Mouse (Mus musculus) adrenal gland, adult 8-10 months (tissue): ENCODE measurements at regions not wholly inside any gene's neighbourhood (a gene's known extent, or its start where the extent isn't known, plus 50 kb on each side); places are given as distances from the start of the nearest gene placed in this dataset.

Experiments
- DNase-seq: peaks from one replicate; pipeline ENCODE4 v3.0.0; 2022

- DNase-seq: no peak
Observed at GRCm38 (mm10) chr13:70134544-70134943, 332.3 kb downstream of the Med10 start.

GRCm38 (mm10) chr13:70136209-70136608 is 334.0 kb downstream of the Med10 start:
- DNase-seq: no peak

DNA sequence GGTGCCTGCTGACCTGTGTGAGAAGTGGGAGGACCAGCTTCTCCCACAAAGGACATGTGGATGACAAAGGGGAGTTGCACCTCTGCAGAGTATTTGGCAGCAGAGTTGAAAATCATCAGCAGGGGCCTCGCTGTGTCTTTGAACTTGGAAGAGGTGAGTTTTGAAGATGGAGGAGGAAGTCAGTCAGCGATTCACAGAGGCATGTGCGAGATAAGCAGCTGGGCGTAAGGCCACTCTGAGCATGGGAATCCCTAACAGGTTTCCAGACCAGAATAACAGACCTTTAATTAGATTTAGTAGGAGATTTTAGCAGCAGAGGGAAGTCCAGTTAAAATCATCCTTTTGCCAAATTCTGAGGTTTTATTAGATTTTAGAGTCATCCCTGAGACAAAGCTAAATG is 342.3 kb downstream of the Med10 start:
- no peak for DNase-seq

DNA sequence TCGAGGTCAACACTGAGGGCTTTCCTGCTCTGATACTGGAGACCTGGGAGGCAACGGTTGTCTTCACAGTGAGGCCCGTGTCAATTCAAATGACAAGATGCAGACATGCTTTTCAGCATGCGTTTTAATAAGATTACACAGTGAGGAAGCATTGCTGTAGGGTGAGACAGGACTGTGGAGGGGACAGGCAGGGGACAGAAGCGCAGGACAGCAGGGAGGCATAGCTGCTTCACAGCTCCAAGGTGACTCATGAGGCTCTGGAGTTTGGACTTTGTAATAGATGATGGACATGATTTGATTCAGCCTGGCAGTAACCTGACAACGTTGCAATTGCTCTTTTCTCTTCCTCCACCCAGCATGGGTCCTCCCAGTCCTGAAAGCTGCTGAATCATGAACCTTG is 343.3 kb downstream of the Med10 start:
- DNase-seq: peak; percentile 58

DNA sequence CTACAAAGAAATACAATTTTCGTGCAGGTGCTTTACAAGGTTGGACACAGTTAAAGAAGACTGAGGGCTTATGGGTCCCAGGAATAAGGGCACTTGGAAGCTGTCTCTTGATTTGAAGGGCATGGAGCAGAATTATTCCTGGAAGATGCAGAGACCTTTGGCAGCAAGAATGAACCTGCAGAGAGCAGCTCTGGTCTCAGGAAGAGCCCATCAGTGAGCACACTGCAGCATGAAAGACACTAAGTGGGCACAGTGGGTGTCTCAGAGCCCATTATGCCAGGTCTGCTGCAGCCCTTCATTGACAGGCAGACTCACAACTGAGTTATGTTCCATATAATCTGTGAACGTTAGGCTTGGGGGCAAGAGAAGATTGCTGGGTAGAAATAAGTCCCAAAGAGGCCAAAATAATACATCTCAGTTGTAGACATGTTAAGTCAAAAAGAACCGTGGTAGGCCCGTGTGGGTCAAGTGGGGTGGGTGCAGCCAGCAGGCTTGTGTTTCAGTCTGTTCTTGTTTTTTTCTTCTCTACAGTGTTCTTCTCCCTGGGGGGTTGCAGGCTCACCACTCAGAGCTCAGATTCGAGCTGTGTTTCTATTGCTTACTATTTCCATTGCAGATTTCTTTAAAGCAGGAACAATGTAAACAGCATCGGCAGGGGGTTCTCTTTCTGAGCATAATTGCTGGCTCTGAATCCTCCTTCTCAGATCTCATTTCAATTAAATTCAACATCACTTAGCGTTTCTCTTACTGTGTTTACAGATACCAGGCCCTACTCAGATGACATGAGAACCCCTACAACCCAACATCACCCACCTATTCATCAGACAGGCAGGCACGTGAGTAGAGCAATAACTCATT is 347.1 kb downstream of the Med10 start:
- no peak for DNase-seq

DNA sequence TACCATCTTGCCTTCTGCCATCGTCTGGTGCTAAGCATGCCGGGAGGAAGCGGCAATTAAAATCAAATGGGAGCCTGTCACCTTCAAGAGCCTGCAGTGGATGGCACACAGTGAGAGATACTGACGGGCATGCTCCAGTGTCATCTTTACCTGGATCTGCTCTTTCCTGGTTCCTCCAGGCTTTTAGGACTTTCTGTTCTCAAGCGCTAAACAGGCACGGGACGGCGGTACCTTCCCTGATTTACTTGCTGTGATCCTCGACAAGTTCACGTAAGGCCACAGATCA is 347.6 kb downstream of the Med10 start:
- no peak for DNase-seq

DNA sequence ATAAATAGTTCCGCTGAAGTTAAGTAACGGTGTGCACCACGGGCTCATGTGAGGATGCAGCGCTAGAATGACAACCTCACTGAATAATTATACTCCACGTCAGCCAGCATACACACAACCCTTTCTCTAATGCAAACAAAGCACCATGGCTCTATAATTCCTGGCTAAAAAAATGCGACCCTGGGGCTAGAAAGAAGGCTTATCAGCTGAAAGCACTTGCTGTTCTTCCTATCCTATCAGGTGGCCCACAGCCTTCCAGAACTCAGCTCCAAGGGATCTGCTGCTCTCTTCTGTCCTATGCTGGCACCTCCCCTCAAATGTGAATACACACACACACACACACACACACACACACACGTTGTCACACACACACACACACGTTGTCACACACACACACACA is 350.9 kb downstream of the Med10 start:
- no peak for DNase-seq

DNA sequence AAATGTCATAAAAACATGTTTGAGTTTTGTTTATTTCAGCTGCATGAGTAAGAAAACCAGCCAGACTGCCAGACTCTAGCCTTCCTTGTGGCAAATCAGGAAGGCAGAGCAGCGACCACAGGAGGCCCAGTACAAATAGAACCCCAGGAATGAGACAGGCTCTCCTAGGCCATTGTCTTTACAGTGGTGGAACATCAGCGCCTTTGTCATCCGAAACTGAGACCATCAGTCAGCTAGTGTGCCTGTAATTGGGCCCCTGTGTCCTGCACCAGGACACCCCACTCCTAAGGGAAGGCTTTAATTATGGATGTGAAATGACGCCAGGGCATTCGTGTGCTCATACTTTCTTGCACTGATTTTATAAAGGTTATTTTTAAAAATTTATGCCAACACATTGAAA is 353.4 kb downstream of the Med10 start:
- DNase-seq: no peak

DNA sequence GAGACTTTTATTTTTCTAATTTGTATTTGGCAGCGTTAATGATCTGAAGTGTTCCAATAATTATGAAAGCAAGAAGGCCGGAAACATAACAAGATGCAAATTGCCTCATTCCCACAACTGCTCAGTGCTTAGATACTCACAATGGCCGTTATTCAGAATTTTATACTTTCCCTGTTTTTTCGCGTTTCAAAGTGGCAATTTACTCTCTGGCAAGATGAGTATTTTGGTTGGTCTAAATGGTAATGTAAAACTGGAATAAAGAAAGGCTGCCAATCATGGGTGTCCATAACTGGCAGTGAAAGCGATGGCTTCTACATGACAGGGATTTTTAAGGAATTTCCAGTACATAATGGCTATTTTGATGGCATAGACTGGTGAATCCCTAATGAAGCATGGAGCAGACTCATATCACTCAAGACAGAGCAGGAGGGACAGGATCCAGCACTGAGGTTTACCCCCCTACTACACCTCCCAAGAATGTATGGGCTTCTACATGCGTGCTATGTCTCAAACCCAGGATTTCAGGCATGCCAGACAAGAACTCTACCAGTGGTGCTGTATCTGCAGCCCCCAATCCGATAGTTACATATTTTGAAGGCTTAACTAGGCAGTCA is 354.9 kb downstream of the Med10 start:
- no peak for DNase-seq

DNA sequence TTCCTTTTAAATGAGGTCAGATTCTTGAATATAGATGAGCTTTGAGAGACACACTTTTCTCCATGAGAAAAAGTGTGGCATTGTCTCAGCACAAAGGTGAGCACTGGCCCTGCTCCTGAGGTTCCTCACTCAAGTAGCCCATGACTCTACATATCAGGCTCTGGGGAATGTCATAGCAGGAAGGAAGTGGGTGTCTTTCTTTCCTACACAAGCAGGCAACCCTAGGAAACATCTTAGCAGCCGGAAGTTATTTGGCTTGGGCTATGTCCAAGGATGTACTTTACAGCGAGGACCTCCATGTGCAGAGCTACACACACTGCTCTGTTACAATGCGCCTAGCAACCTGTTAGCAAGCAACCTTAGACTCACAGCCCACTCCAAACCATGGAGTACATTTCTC is 356.9 kb downstream of the Med10 start:
- DNase-seq: no peak

DNA sequence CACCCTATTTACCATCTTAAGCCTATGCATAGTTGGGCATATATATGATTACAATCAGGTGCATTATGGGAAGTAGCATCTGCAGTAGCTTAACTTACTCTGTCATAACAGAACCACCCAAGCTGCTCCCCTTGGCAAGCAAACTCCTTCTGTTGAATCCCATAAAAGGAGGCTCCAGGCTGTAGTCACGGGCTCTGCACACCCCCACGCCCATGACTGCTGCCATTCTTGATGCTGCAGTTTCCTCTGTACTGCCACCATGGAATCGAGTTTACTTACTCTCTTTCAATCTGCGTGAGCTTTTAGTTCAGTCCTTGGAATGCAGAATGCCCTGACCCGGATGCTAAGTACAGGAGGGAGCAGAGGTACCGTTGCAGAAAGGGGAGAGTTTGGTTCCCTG is 357.4 kb downstream of the Med10 start:
- DNase-seq: no peak

- no peak for DNase-seq
Observed at GRCm38 (mm10) chr13:70162115-70162514, 359.9 kb downstream of the Med10 start.

DNA sequence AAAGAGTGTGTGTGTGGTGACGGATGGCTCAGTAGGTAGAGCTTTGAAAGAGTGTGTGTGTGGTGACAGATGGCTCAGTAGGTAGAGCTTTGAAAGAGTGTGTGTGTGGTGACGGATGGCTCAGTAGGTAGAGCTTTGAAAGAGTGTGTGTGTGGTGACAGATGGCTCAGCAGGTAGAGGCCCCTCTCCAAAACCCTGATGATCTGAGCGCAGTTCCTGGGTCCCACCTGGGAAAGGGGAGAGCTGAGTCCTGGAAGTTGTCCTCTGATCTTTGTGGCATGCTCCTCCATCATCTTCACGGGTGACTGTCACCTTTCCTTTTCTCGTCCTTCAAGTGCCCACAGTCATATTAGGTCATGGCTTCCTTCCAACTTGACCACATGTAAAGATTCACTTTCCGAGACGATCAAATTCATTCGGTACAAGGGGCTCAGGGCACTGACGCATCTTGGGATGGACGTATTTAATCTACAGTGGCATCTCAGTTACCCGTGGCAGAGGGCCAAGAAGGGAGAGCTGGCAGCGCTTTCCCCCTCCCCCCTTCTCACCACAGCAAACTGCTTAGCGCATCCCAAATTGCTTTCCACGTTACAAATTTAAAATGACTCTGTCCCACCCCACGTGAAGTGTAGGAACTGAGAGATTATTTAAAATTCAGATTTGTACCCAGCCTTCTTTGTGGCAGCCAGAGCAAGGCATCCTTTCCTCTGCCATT is 363.5 kb downstream of the Med10 start:
- no peak for DNase-seq

DNA sequence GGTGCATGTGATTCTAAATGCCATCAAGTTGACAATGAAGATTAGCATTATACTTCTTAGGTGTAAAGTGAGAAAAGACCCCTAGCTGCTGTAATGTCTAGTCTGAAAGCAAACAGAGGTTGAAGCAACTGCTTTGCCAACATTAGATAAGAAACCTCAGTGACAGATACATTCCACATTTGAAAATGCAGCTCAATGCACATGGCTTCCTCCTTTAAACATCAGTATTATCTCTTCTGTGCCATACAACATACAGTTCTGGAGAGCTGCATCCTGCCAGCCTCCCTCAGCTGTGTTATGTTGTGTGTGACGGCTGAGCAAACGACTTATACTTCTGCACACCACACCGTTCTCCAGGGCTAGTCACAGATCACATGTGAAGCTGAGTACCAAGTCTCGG is 365.6 kb downstream of the Med10 start:
- DNase-seq: no peak

- no peak for DNase-seq
Observed at GRCm38 (mm10) chr13:70168906-70169305, 366.7 kb downstream of the Med10 start.

DNA sequence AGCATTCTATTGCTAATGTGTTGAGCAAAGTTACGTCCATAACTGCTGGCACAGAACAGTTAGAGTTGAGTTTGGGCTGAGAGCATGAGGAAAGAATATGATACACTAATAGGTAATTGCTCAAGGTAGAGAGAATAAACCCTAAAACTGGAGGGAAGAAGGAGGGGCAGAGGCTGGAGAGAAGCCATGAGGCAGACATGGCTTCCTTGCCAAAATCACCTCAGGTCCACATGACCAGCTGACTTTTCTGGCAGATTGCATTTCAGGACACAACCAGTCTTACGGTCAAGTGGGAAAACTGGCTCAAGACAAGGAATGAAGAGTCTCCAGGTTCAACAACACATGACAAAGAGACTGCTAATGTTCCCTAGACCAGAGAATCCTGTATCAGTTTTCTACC is 374.9 kb downstream of the Med10 start:
- no peak for DNase-seq

DNA sequence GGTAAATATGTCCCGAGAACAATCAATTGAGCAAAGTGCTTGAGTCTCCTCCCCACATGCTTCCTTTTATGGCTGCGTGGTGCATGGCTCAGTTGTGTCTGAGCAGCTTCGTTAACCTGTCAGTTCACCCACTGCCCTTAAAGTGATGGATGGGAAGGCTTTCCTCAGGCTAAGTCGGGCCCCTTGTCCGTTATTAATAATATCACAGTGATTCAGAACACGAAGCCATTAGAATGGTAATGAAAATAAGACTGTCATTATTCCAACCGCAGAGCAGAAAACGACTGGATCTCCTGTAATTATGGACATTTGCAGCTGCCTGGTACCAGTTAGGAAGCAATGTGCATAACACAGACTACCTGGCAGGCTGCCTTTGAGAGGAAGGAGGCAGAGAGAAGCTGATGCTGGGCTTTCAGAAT is 375.9 kb downstream of the Med10 start:
- no peak for DNase-seq

DNA sequence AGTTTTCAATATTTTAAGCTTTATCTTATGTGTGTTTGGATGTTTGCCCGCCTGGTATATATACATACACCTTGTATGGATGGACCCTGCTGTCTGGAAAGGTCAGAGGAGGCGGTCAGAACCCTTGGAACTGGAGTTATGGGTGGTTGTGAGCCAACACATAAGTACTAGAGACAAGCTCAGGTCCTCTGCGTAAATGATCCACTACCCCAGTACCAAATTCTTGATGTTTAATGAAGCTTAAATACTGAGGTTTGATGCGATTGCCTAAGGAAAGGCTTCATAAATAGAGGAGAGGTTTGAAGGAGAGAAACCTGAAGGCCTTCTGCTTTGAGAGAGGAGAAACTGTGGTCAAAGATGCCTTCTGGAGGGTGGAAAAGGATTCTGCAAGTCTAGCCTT is 388.8 kb downstream of the Med10 start:
- no peak for DNase-seq

- no peak for DNase-seq
Observed at GRCm38 (mm10) chr13:70192101-70193025, 390.2 kb downstream of the Med10 start.

GRCm38 (mm10) chr13:70193270-70193669 is 391.1 kb downstream of the Med10 start:
- no peak for DNase-seq

- peak; percentile 13 for DNase-seq
Observed at GRCm38 (mm10) chr13:70195854-70196253, 393.7 kb downstream of the Med10 start.

GRCm38 (mm10) chr13:70198638-70199037 is 396.4 kb downstream of the Med10 start:
- DNase-seq: no peak

DNA sequence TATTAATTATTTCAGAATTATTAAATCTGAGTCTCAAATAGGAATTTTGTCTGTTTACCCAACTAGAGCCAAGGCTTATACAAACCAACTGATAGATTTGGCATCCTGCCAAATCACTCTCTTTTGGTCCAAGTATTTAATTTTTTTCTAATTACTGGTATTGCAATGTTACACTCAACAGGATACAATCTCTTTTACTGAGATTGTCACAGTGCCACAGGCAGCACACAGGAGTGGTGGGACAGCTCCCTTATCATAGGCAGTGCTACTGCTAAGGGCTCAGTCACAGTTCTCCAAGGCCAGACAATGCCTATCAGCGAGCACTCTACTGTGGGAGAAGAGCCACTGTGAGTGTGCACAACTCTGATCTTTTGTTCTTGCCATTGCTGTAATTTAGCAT is 396.9 kb downstream of the Med10 start:
- no peak for DNase-seq
